Mouse (Mus musculus): Measurements from ENCODE around the gene Hist1h2ah.

DNA sequence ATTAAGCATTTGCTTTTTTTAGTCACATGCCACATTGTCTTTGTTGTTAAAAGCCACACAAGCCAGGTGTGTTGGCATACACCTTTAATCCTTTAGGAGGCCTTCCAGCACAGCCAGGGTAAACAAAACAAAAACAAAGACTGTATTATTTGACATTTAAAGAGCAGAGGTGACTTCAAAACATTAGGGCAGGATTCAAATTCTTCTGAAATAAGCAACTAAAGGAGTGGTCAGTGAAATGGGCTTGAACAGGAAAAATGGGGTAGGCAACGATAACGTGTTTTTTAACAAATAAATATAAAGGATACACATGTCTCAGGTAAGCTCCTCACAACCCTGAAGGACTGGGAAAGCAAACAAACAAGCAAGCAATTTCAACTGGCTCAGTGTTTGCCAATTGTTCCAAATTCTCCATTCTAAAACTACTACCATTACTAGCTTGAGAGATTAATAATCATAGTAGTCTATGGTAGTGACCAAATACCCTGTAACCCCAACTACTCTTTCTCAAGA is 4.6 kb upstream of the Hist1h2ah start:
- TF ChIP-seq POLR2A (IDR thresholded peaks at IDR 0.05; ENCODE audit: control insufficient read depth, low read depth, low read length) = no peak
- no peak for TF ChIP-seq CTCF (IDR thresholded peaks at IDR 0.05; ENCODE audit: control insufficient read depth, insufficient read depth, insufficient replicate concordance, low read depth, low read length)

Measured in testis, adult 2 months (tissue).